In genomic region chr14:119027130-119027529, GRCm38 (mm10) we compare ENCODE assay signal across 8 mouse cellular contexts.
DNase-seq lines count a peak whose midpoint lies in the region; ATAC-seq and TF ChIP-seq lines count a peak whose summit lies in the region.

No protein-coding gene starts in this region.

- H3K9me3 ChIP-seq in heart, postnatal 0 days (replicated peaks; ENCODE audit: control insufficient read depth, low read length) = no peaks in the 10 kb centered on the region
- no peaks in the 10 kb centered on the region for H3K9me3 ChIP-seq in lung, embryonic 16.5 days (ENCODE audit: control insufficient read depth, low read length)

- DNase-seq in cerebellum, adult 11 months = no peak
- DNase-seq in adrenal gland, adult (ENCODE audit: inconsistent age in 2 of 2, low spot score in 1 of 2) = peak; percentile 61 to 87
- peak; percentile 71 for DNase-seq in embryo, embryonic 11 days
- DNase-seq in heart, postnatal 0 days (ENCODE audit: low spot score) = peak; percentile 51
- DNase-seq in kidney, postnatal 4 days = peak; percentile 59 to 65
- peak; percentile 28 for DNase-seq in right cerebral cortex, postnatal 4 days

- no peaks in the 10 kb centered on the region for H3K27me3 ChIP-seq in heart, postnatal 0 days (ENCODE audit: control insufficient read depth, insufficient read depth, low read length)
- H3K27me3 ChIP-seq in lung, embryonic 16.5 days (ENCODE audit: control insufficient read depth, insufficient read depth, low read depth, low read length) = no peaks in the 10 kb centered on the region

- WGBS in heart, postnatal 0 days = 33% methylated on average over 4 of the region's 4 CpGs
- WGBS in lung, embryonic 16.5 days = 37% methylated on average over 4 of the region's 4 CpGs

- no peak overlapping the region for H3K4me2 ChIP-seq in heart, postnatal 0 days (ENCODE audit: low read depth, low read length)
- no peak overlapping the region for H3K4me2 ChIP-seq in lung, embryonic 16.5 days (ENCODE audit: low read depth, low read length)

- H3K9ac ChIP-seq in heart, postnatal 0 days (replicated peaks; ENCODE audit: low read depth, low read length) = no peak overlapping the region
- no peak overlapping the region for H3K9ac ChIP-seq in lung, embryonic 16.5 days (ENCODE audit: low read length)

- TF ChIP-seq EP300 in heart, postnatal 0 days (IDR thresholded peaks at IDR 0.05; ENCODE audit: low read depth) = no peak

- H3K4me1 ChIP-seq in heart, postnatal 0 days (ENCODE audit: control insufficient read depth, insufficient read depth) = no peaks in the 10 kb centered on the region
- no peaks in the 10 kb centered on the region for H3K4me1 ChIP-seq in lung, embryonic 16.5 days (replicated peaks; ENCODE audit: control insufficient read depth, insufficient read depth, low read length)

- no peak overlapping the region for H3K27ac ChIP-seq in heart, postnatal 0 days (ENCODE audit: low read depth)
- no peak overlapping the region for H3K27ac ChIP-seq in lung, embryonic 16.5 days (ENCODE audit: low read length)

- peak; percentile 81 for TF ChIP-seq CTCF in heart, postnatal 0 days (IDR thresholded peaks at IDR 0.05; ENCODE audit: low read depth)

- no peak overlapping the region for H3K4me3 ChIP-seq in heart, postnatal 0 days (ENCODE audit: low read depth, low read length)
- H3K4me3 ChIP-seq in lung, embryonic 16.5 days (ENCODE audit: low read length) = no peak overlapping the region

- H3K36me3 ChIP-seq in heart, postnatal 0 days (replicated peaks; ENCODE audit: control insufficient read depth, insufficient read depth, low read length) = 0 out of 2 replicates have a peak, but pooled peaks cover 12% of the 10 kb centered on the region
- peaks cover 8% of the 10 kb centered on the region; the same call in 1 of the 2 replicates for H3K36me3 ChIP-seq in lung, embryonic 16.5 days (ENCODE audit: control insufficient read depth, insufficient read depth, low read length)

- peak; percentile 70; the same call in 1 of the 2 replicates for ATAC-seq in cerebellum, adult (ENCODE audit: insufficient number of reproducible peaks, low FRiP score, low TSS enrichment)
- no peak for ATAC-seq in heart, postnatal 0 days (ENCODE audit: insufficient read depth, low read depth)
- ATAC-seq in lung, embryonic 16.5 days (ENCODE audit: low read depth) = peak; percentile 66; the same call in 1 of the 2 replicates
